Mouse (Mus musculus) heart, embryonic 16.5 days (tissue): ENCODE measurements around the gene Olfr368. TPM values are rescaled to one million over a fixed set of nuclear protein-coding genes. Genes with fewer than 3 reads are reported as not detected.

Source experiments
- ATAC-seq: fragments of 200-750 bp; cut with Nextera tagmentation; replicated peaks from 2 replicates; pipeline ENCODE4 v1.8.0; 2017; ENCODE audit warnings: moderate number of reproducible peaks; ENCODE audit not compliant: insufficient read depth, low FRiP score; ENCODE audit errors: extremely low read depth
- H3K27ac ChIP-seq: fragments of 300-500 bp; sonication (generic); 2 replicates; pipeline ENCODE4 v1.5.1; 2014; ENCODE audit warnings: mild to moderate bottlenecking, low read length, control low read depth, moderate library complexity
- H3K27me3 ChIP-seq: fragments of 300-500 bp; sonication (generic); 2 replicates; pipeline ENCODE4 v1.6.1; 2014; ENCODE audit warnings: low read length, mixed read lengths; ENCODE audit not compliant: control insufficient read depth, insufficient read depth
- H3K36me3 ChIP-seq: fragments of 300-500 bp; sonication (generic); 2 replicates; pipeline ENCODE4 v1.6.1; 2014; ENCODE audit not compliant: control insufficient read depth, insufficient read depth
- H3K4me1 ChIP-seq: fragments of 300-500 bp; sonication (generic); 2 replicates; pipeline ENCODE4 v1.6.1; 2014; ENCODE audit warnings: low read length, mixed read lengths; ENCODE audit not compliant: control insufficient read depth, insufficient read depth
- H3K4me2 ChIP-seq: fragments of 300-500 bp; sonication (generic); 2 replicates; pipeline ENCODE4 v1.6.1; 2014; ENCODE audit warnings: low read depth, mild to moderate bottlenecking, control low read depth, low read length
- H3K4me3 ChIP-seq: fragments of 300-500 bp; sonication (generic); 2 replicates; pipeline ENCODE4 v1.5.1; 2014; ENCODE audit warnings: mild to moderate bottlenecking, control low read depth, low read length
- H3K9ac ChIP-seq: fragments of 300-500 bp; sonication (generic); 2 replicates; pipeline ENCODE4 v1.6.1; 2014; ENCODE audit warnings: low read length, control low read depth
- H3K9me3 ChIP-seq: fragments of 300-500 bp; sonication (generic); replicated peaks from 2 replicates; pipeline ENCODE4 v1.6.1; 2016; ENCODE audit warnings: low read length; ENCODE audit not compliant: control insufficient read depth
- WGBS: fragments of 180-500 bp; shearing (Covaris S2); extraction: QIAGEN DNeasy Blood & Tissue Kit; methylation state at CpG from one replicate; pipeline ENCODE4 v1.1.7; 2014; 5-methylcytosine and 5-hydroxymethylcytosine counted together
- polyA plus RNA-seq: library from polyadenylated mRNA; unstranded; fragments of >200 nt; fragmentation: Nextera tagmentation; extraction: Ambion mirVana; gene quantifications from 2 replicates; pipeline ENCODE4 v1.2.1, GENCODE M21; 2015

The Olfr368 gene
- polyA plus RNA-seq, 1 experiment from 2014 or later, result not detected

DNA sequence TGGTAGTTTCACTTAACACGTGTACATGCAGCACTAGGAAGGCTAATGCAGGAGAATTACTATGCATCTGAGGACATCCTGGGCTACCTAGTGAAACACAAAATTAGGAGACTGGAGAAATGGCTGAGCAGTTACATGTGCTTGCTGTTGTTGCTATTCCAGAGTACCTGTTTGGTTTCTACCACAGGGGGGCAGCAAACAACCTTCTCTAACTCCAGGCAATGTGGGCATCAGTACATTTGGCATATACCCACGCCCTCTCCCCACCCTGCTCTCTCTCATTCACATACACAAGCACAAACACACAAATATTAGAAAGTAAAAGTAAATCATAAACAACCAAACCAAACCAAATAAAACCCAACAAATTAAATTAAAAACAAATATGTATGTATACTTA is 53.9 kb downstream of the Olfr368 start:
- Histone ChIP-seq H3K36me3 (peaks cover 36% of the 10 kb centered on the region), H3K27ac (no peak overlapping the region), H3K9ac (no peak overlapping the region), H3K4me1 (no peaks in the 10 kb centered on the region), H3K4me2 (no peak overlapping the region), H3K9me3 (no peaks in the 10 kb centered on the region), H3K27me3 (no peaks in the 10 kb centered on the region), H3K4me3 (no peak overlapping the region)
- 67% methylated on average over 2 of the region's 2 CpGs for WGBS
- no peak for ATAC-seq

Other genes with a start within 250 kb of the Olfr368 start
- gene Olfr361, start 237.2 kb upstream of the Olfr368 start, polyA plus RNA-seq, result not detected in 2 replicates
- not detected in 2 replicates for gene Olfr362, start 208.6 kb upstream of the Olfr368 start, polyA plus RNA-seq
- gene Olfr364-ps1, start 187.2 kb upstream of the Olfr368 start, polyA plus RNA-seq, result not detected in 2 replicates
- gene Olfr365, start 138.3 kb upstream of the Olfr368 start, polyA plus RNA-seq, result not detected in 2 replicates
- gene Olfr366, start 114.9 kb upstream of the Olfr368 start, polyA plus RNA-seq, result not detected in 2 replicates
- gene Pdcl, start 32.8 kb downstream of the Olfr368 start, polyA plus RNA-seq, result 32.0 and 36.2 TPM in 2 replicates
- 9.1 and 9.3 TPM in 2 replicates for gene Rc3h2, start 96.4 kb downstream of the Olfr368 start, polyA plus RNA-seq
- 4.5 and 4.6 TPM in 2 replicates for gene Zbtb26, start 116.6 kb downstream of the Olfr368 start, polyA plus RNA-seq
- 3.7 and 4.4 TPM in 2 replicates for gene Zbtb6, start 116.7 kb downstream of the Olfr368 start, polyA plus RNA-seq
- 25.6 and 27.9 TPM in 2 replicates for gene Rabgap1, start 116.8 kb downstream of the Olfr368 start, polyA plus RNA-seq
- gene Gpr21, start 189.8 kb downstream of the Olfr368 start, polyA plus RNA-seq, result 0.75 and 1.2 TPM in 2 replicates